Mouse (Mus musculus) mature B cell (primary cell): ENCODE results near the gene Dnajc27.

Source experiments
- in situ Hi-C: fragments of 300-500 bp; cut with MboI; formaldehyde crosslinking; loops from 2 replicates; pipeline ENCODE4 v1.14.3; 2019

The Dnajc27 gene

DNA sequence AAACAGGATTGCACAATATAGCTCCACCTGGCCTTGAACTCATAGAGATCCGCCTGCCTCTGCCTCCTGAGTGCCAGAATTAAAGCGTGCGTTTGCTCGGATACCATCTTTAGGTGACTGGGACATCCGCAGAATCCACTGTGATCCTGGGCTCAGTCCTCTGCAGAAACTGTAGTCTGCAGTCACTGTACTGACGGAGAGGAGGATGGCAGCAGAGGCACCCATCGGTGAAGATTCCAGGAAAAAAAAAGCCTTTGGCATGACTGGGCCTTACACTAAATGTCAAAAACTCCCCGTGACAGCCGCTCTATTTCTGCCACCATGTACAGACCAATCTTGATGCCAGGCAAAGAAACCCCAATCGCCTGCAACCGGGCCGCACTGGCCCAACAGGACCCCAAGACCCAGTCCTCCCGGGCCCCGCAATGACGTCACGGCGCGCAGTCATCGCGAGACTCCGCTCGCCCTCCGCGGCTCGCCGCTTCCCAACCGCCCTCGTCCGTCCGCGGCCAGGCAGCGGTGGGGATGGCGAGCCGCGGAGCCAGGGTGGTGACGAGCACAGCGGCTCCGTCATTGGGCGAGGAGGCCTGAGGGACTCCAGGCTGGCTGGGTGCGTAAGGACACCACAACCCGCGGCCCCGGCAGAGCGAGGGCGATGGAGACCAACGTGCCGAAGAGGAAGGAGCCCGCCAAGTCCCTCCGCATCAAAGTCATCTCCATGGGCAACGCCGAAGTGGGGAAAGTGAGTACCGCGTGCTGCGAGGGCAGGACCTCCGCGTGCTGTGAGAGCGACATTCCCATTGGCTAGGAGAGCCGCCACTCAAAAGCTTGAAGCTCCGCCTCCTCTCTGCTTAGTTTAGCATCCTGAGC lies at the start of gene Dnajc27:
TSS of gene Dnajc27 (plus strand) at position 452 of the 870 bp plus-strand sequence.
- in situ Hi-C loops: no loop called here

DNA sequence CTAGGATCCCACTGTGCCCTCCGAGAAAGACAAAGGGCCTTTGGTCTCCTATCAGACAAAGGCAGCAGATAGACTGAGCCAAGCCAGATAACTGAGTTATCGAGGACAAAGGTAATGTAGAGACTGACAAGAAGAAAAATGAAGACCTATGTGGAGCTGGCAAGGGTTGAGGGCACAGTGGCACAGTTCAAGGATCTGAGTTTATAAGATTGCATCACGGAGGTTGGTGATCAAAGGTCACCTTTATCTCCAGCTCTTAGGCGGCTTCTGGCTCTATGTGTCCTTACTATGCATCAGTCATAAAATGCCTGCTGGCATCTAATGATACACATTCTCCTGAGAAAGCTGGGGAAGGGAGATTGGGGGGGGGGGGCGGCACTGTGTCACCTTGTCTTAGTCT lies 46.2 kb upstream of the Dnajc27 start:
- in situ Hi-C loops: no loop called here

DNA sequence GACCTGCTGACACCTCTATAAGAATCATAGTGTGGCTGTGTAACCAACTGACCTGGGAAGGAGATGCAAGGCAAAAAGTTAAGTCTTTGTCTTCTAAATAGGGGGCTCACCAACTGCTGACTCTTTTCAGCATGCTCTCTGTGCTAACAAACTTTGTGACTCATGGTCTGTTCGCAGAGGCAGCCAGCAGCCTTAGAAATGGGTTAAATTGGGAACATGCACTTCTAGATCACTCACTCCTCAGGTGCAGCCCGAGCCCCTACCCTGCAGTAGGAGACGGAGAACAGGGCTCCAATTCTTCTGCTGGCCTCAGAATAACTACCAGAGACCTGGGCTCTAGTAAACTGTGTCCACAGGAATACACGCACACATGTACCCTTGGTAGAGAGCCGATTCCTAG lies 44.9 kb upstream of the Dnajc27 start:
- in situ Hi-C loops: no loop called here

DNA sequence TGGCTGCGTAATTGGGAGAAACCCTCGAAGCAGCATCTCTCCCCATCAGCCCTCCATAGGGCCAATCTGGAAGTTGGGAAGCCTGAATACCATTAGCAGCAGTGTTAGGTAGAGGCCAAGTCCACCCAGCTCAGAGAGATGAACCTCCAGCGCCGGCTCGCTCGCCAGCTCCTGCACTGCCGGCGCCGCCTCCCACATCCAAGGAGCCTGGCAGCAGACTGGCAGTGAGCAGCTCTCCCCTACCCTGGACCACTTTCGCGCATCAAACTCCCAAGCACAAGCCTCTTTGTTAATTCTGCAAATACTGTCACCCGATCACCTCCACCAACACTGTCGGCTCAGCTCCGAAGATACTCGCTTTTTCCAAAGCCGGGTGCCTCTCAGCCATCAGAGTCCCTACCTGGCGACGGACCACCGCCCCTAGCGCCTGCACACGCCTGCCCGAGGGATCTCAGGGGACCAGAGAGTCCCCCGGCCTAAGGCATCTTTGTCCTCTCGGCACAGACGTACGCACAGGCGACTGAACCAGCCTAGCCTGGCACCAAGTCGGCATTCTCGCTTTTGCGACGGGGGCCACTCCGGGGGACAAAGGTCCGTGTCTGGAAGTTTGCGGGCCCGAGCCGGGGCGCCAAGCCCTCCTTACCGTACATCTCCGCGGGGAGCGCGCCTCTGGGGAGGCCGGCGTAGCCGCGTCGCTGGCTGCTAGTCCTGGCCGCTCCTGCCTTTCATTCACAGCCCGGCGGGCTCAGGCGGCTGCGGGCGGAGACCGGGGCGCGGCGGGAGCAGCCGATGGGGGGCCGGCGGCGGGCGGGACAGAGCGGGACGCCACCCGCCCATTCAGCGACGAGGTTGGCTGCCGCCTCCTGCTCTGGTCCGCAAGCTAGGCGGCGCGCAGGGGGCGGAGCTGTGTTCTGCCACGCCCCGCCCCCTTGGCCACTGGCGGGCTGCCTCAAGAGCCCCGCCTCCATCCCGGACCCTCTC lies 44.0 kb upstream of the Dnajc27 start, which contains the start of gene Efr3b:
TSS of gene Efr3b (minus strand) at position 855 of the 981 bp plus-strand sequence.
- in situ Hi-C loops: no loop called here

DNA sequence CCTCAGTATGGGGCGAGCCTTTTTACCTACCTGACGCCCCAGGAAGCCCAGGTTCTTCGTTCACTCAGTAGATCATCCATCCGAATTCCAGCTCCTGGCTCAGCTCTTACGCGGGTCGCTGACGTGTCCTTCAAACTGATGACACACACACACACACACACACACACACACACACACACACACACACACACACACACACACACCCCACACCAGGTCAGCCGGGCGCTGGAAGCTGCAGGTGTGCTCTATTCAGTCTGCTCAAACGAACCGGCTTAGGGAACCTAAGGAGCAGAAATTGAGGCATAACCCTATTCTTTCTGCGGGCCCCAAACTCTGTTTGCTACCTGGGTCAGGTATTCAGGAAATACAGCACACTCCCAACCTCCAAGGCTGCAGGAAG lies 43.3 kb upstream of the Dnajc27 start:
- in situ Hi-C loops: no loop called here

DNA sequence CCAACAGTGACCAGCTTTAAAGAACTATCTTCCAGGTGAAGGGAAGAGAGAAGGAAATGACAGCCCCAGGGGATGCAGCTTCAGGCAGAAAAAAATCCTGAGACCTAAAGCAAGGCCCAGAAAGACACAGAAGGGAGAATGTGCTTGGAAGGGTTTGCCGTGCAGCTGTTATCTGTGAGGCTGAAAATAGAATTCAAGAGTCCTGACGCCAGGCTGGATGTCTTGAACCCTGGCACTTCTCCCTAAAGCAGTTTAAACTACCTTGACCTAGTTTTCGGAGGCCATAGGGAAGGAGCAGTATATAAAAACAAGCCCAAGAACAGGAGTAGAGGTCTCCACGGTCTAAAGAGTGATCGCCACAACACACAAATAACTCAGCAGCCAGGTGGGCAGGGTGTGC lies 40.0 kb upstream of the Dnajc27 start:
- in situ Hi-C loops: no loop called here

DNA sequence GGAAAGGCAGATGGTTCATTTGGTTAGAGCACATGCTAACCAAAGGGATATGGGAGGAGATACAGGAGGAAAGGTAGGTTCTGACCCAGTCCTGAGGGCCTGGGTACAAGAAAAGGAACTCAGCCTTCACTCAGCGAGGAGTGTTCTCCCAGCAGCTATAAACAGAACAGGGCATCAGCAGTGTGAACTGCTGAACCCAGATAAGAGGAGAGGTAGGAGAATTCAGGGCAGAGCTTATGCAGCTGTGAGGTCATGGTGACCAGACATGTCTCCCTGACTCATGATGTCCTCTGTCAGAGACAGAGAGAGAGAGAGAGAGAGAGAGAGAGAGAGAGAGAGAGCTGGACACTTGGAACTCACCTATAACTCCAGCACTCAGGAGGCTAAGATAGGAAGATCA lies 36.4 kb upstream of the Dnajc27 start:
- in situ Hi-C loops: no loop called here

DNA sequence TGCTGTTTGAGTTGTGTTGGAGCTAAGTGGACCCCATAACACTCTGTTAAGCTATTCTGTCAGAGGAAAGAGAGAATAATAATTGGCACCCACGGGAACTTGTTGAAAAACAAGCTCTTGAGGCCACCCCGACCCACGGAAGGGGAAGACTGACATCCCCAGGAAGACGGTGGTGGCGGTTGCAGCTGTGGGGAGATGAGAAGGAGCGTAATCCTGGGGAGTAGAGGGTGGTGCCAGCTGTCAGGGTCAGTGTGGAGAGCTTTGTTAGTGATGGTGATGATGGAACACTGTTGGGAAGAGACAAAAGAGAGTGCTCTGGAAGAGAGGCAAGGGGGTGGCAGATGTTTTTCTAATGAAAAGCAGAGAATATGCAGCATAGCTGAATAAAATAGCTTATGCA lies 34.4 kb upstream of the Dnajc27 start:
- in situ Hi-C loops: no loop called here

DNA sequence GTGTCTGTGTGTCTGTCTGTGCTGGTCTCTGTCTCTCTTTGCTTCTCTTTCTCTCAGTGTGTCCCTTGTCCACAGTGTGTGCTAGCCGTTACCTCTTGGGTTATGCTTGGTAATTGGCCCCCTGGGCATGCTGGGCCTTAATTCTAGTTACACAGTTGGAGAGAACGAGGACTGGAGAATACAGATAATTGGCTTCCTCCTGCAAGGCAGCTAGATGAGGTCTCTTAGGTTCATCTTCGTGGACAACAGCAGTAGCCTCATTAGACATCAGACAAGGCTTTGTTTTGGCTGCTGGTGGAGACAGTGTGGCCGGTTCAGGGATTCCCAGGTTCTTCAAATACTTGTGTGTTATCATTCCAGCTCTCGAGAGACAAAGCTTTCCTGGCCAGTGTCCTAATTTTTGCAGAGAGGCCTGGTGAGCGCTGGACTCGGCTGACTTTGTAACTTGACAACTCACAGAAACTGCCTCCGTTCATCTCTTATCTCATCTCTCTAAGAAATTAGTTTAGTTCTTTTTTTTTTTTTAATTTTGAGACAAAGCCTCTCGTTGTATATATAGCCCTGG lies 31.4 kb upstream of the Dnajc27 start:
- in situ Hi-C loops: no loop called here

DNA sequence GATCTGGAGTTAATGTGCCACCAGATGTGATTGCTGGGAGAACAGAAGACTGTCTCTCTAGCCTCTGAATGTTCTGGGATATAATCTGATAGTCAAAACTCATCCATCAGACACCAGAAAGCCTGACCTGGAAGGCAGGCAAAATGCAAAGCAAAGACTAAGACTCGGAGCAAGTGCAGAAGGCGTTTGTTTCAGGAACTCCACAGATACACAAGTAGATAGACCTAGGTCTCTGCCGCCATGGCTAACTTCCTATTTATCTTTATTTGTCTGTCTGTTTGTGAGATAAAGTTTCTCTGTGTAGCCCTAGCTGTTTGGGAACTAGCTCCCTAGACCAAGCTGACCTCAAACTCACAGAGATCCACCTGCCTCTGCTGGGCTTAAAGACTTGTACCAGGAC lies 28.7 kb upstream of the Dnajc27 start:
- in situ Hi-C loops: no loop called here

DNA sequence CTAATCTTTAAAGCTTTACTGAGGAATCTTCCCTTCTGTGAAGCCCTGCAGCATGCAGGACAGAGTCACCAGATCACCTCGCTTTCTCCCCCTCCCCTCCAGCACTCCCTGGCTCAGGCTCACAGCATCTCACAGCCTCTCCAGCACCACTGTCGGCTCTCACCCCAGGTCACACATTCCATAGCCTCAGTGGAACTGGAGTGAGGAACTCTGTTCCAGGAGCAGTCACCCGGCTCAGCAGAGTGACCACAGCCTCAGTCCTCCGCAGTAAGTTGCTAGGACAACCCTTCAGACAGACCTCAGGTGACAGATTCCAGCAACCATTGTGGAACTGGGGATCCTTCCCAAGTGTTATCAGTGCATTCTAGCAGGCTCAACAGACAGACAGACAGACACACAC lies 27.5 kb upstream of the Dnajc27 start:
- in situ Hi-C loops: no loop called here

DNA sequence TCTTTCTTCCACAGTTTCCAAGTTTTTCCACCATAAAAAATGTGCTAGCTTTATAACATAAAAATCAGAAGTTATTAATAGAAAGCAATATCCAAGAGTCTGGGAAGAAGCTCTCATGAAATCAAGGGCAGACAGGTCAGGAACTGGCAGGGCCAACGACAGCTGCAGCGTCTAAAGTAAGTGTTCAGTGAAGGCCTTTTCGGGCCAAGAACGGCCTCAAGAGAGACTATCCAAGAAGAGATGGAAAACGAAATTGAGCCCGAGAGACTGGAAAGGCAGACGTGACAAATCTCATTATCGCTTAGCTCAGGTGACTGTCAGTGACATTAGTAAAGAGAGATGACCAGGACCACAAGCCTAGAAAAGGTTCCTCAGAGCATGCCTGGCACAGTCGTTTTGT lies 24.1 kb upstream of the Dnajc27 start:
- in situ Hi-C loops: no loop called here

DNA sequence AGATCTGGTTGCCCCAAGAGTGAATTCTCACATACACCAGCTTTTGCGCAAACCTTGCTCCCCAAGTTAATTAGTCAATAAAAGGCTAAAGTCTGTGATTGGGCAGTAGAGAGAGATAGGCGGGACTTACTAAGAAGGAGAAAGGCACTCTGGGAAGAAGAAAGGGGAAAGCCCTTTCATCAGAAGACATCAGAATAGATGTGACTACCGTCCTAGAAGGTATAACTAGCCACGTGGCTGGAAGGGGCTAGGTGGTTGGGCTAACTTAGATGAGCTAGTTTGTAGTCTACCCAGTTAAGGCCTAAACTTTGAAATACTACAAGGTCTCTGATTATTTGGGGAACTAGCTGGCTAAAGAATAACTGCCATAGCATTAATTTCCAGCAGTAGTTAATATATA lies 22.7 kb upstream of the Dnajc27 start:
- in situ Hi-C loops: no loop called here

DNA sequence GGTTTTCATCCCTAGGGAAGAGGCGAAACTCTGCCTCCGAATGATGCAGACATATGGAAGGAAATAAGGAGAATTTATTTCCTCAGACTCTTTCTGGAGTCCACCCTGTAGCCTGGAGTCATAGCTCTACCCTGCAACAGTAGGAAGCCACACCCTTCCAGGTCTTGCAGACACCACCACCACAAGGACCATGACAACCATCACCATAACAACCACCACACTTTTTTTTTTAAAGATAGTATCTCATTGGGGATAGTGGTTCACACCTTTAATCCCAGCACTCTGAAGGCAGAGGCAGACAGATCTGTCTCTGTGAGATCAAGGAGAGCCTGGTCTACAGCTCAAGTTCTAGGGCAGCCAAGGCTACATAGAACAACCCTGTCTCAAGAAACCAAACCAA lies 16.9 kb upstream of the Dnajc27 start:
- in situ Hi-C loops: no loop called here

DNA sequence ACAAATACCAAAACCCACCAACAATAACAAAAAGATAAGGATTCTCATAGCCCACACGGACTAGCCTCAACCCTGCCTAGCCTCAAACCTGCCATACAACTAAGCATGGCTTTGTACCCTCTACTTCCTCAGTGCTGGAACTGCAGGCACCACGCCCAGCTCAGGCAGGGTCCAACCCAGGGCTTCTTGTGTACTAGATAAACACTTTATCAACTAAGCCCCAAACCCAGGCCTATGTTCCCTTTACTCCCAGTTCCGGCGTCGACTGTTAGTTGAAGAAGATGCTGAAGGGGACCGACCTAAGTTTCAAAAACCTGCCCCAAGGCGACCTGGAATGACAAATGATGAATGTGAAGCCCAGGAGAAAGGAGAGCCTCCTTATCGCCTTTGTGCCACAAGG lies 16.4 kb upstream of the Dnajc27 start:
- in situ Hi-C loops: no loop called here

DNA sequence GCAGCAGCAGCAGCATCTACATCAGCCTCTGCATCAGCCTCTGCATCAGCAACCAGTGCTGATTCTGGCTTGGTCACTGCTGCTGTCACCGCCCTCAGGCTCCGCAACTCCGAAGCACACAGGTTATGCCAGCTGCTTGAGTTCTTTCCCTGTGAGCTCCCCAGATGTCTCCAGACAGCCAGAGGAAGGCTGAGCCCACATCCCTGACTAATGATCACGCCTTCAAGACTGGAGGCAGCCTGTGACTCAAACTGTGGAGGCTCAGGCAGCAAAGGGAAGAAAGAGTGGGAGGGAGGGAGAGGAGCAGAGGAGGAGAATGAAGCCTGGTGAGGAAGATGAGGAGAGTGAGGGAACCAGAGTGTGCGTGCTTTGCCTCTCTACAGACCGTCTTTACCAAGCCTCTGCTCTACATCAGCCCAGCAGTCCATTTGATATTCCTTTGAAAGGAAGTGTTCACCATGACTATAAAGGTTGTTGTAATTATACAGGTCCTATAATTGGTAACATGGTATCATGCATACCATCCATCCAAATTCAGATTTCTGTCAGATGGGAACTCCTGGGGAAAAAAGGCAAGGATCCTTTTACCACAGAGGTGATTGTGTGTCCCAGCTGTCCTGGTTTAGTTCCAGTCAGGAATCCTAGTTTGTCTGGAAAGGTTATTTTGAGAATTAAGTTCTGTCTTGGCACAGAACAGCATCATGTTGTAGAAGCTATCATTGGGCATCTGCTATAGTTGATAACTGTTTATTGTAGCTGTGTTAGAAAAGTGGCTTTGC lies 15.5 kb upstream of the Dnajc27 start:
- in situ Hi-C loops: no loop called here

DNA sequence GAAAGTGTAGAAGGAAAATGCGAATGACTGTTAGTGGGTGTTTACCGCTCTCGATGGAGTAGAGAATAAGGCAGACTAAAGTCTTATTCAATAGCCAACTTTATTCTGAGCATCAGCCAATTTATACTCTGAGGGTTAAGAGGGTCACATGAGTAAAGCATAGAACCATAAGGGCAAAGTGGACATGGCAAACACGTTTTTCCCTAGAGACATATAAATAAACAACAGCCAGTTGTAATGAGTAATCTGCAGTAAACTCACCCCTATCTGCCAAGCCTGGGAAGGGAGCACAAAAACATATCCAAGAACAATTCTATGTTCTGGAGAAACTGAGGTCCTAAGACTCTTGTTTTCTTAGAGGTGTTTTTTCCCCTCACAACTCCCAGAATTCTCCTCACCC lies 13.8 kb upstream of the Dnajc27 start:
- in situ Hi-C loops: no loop called here

DNA sequence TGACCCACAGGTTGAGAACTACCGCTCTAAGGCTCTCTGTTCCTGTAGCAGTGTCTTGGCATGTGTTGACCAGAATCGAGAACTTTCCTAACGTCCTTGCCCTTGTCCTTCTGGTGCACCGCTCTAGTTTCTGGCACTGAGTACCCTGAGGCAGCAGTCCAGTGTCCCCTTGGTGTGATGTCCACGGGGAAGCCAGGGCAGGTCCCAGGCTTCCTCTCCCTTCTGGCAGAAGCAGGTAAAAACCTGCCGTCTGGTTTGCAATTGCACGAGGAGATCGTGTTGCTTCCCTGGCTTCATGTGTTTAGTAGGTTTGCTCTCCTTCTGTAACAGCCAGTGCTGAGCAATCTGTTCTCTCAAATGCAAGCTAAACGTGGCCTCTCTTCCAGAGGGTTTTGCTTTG lies 10.7 kb upstream of the Dnajc27 start:
- in situ Hi-C loops: no loop called here

DNA sequence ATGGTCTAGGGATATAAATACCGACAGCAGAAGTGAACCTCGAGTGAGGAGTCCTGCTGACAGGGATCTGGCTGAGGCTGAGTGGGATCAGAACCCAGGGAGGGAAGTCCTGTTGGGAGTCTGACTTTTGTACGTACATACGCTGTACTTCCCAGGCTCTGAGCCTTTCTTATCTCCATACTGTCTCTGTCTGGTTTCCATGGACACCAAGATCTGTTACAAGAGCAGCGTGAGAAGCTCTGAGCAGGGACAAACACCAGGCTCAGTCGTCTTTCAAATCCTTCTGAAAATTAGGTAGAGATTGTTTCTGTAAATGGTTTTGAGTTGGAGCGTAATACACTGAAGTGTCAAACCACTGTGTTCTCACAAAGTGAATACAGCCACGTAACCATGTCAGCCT lies 7.0 kb upstream of the Dnajc27 start:
- in situ Hi-C loops: no loop called here

DNA sequence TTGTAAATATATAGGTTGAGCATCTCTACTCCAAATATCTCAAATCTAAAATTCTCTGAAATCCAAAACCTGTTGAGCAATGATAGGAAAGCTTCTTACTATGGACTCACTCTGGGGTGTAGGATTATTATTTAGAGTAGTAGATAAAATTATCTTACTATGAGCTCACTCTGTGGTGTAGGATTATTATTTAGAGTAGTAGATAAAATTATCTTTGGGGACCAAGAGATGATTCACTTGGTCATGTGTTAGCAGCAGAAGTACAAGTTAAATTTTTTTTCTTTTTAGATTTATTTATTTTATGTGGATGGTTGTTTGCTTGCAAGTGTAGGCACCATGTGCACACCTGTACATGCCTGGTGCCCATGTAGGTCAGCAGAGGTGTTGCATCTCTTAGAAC lies 6.0 kb upstream of the Dnajc27 start:
- in situ Hi-C loops: no loop called here

DNA sequence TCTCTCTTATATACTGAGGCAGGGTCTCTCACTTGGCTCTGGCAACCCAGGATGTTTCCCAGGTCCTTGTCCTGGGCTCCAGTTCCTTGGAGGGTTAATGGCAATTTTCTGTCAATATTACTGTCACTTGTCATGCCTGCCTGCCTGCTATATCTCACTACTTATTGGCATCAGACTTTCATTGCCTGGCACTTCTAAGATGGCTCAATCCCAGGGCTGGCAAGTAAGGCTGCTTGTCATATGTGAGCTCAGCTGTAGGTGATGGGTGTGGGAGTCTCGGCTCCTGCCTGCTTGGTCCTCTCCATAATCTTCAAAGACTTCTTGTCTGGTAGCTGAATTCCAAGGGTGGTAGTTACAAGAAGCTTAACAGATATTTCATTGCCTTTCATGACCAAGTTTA lies 4.3 kb upstream of the Dnajc27 start:
- in situ Hi-C loops: no loop called here

DNA sequence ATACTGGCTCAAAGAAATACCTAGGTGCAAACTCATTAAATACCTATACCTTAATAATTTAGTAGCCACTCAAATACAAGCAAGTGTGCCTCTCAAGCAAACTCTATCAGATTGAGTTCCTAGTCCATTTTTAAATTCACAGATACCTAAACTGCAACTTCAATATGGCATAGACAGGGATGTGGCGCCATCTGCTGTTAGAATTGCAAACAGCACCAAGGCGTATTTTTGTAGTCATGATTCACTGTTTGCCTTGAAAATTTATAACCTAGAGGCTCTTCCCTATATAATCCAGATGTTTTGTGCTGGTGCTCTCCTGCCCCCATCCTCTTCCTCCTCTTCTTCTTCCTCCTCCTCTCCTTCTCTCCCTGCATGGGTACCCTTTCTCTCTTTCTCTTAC lies 2.1 kb upstream of the Dnajc27 start:
- in situ Hi-C loops: no loop called here
